ENCODE assay signal across 20 mouse cellular contexts in genomic region chr17:44827124-44827523, GRCm38 (mm10). TPM values are rescaled to one million over a fixed set of nuclear protein-coding genes. Genes with fewer than 3 reads are reported as not detected.
DNase-seq lines count a peak whose midpoint lies in the region; ATAC-seq and TF ChIP-seq lines count a peak whose summit lies in the region.
"Had no signal": no experiment of that assay in that cellular context is flagged by ENCODE, and none has a peak within 500 bp of the region (broad histone marks: within the 10 kb centered on the region; RNA-seq: fewer than 3 reads in every experiment).

No protein-coding gene starts in this region.

- no peaks in the 10 kb centered on the region for H3K27me3 ChIP-seq in kidney, postnatal 0 days (ENCODE audit: insufficient read depth, low read length)
- H3K27me3 ChIP-seq in kidney, embryonic 16.5 days (ENCODE audit: insufficient read depth, low read length) = no peaks in the 10 kb centered on the region
- H3K27me3 ChIP-seq in liver, embryonic 13.5 days = no peaks in the 10 kb centered on the region
- H3K27me3 ChIP-seq: forebrain, embryonic 15.5 days; heart, embryonic 13.5 days; hindbrain, embryonic 15.5 days had no signal

- WGBS in kidney, postnatal 0 days = 62% methylated on average over 3 of the region's 3 CpGs
- WGBS in kidney, embryonic 16.5 days = 61% methylated on average over 3 of the region's 3 CpGs
- WGBS in liver, embryonic 13.5 days (ENCODE audit: insufficient replicate concordance) = 53% methylated on average over 3 of the region's 3 CpGs

- H3K36me3 ChIP-seq in kidney, postnatal 0 days (ENCODE audit: insufficient read depth, low read length) = no peaks in the 10 kb centered on the region
- no peaks in the 10 kb centered on the region for H3K36me3 ChIP-seq in kidney, embryonic 16.5 days (ENCODE audit: insufficient read depth, low read length)
- H3K36me3 ChIP-seq in liver, embryonic 13.5 days = no peaks in the 10 kb centered on the region
- H3K36me3 ChIP-seq: embryonic facial prominence, embryonic 10.5 days; forebrain, embryonic 15.5 days; G1E; heart, embryonic 13.5 days; hindbrain, embryonic 15.5 days had no signal

- no peaks in the 10 kb centered on the region for H3K4me1 ChIP-seq in kidney, postnatal 0 days (replicated peaks; ENCODE audit: insufficient read depth, low read length)
- no peaks in the 10 kb centered on the region for H3K4me1 ChIP-seq in kidney, embryonic 16.5 days (ENCODE audit: insufficient read depth, low read length)
- peaks cover 35% of the 10 kb centered on the region for H3K4me1 ChIP-seq in liver, embryonic 13.5 days (replicated peaks)
- H3K4me1 ChIP-seq: embryonic facial prominence, embryonic 10.5 days; forebrain, embryonic 15.5 days; hindbrain, embryonic 15.5 days had no signal

- H3K9ac ChIP-seq in kidney, postnatal 0 days (ENCODE audit: low read depth, low read length) = no peak overlapping the region
- no peak overlapping the region for H3K9ac ChIP-seq in kidney, embryonic 16.5 days (replicated peaks; ENCODE audit: low read length)
- H3K9ac ChIP-seq in liver, embryonic 13.5 days = peak overlapping the region; percentile 57; the same call in 1 of the 2 replicates
- H3K9ac ChIP-seq: forebrain, embryonic 15.5 days; heart, embryonic 13.5 days; hindbrain, embryonic 15.5 days had no signal

- H3K4me3 ChIP-seq in kidney, postnatal 0 days (replicated peaks; ENCODE audit: low read depth, low read length) = no peak overlapping the region
- no peak overlapping the region for H3K4me3 ChIP-seq in kidney, embryonic 16.5 days (ENCODE audit: low read length)
- H3K4me3 ChIP-seq in liver, embryonic 13.5 days (replicated peaks) = no peak overlapping the region
- H3K4me3 ChIP-seq: embryonic facial prominence, embryonic 10.5 days; forebrain, embryonic 15.5 days; heart, embryonic 13.5 days; hindbrain, embryonic 15.5 days had no signal

- H3K4me2 ChIP-seq in kidney, postnatal 0 days (ENCODE audit: low read length) = no peak overlapping the region
- H3K4me2 ChIP-seq in kidney, embryonic 16.5 days (replicated peaks; ENCODE audit: low read depth, low read length) = no peak overlapping the region
- H3K4me2 ChIP-seq in liver, embryonic 13.5 days = no peak overlapping the region
- H3K4me2 ChIP-seq: forebrain, embryonic 15.5 days; heart, embryonic 13.5 days; hindbrain, embryonic 15.5 days had no signal

- no peak for ATAC-seq in kidney, postnatal 0 days (replicated peaks; ENCODE audit: low FRiP score, low read depth)
- ATAC-seq in kidney, embryonic 16.5 days (ENCODE audit: low FRiP score, low TSS enrichment) = no peak
- peak; percentile 47 for ATAC-seq in erythroblast, adult 5-6 weeks (replicated peaks; ENCODE audit: low FRiP score, poor library complexity, severe bottlenecking)
- peak; percentile 68 for ATAC-seq in liver, embryonic 13.5 days (ENCODE audit: low read depth)
- ATAC-seq: CD4-positive, CD25-positive, alpha-beta regulatory T cell, adult 4 months; forebrain, embryonic 15.5 days had no signal

- TF ChIP-seq CTCF in kidney, postnatal 0 days (IDR thresholded peaks at IDR 0.05; ENCODE audit: low read depth) = no peak

- H3K27ac ChIP-seq in kidney, postnatal 0 days = no peak overlapping the region
- H3K27ac ChIP-seq in kidney, embryonic 16.5 days (ENCODE audit: low read length) = no peak overlapping the region
- H3K27ac ChIP-seq in liver, embryonic 13.5 days = peak overlapping the region; percentile 82
- H3K27ac ChIP-seq: embryonic facial prominence, embryonic 10.5 days; forebrain, embryonic 15.5 days; heart, embryonic 13.5 days; hindbrain, embryonic 15.5 days had no signal

- no peaks in the 10 kb centered on the region for H3K9me3 ChIP-seq in kidney, postnatal 0 days (replicated peaks; ENCODE audit: low read length)
- H3K9me3 ChIP-seq in kidney, embryonic 16.5 days (ENCODE audit: low read length) = no peaks in the 10 kb centered on the region
- H3K9me3 ChIP-seq in liver, embryonic 13.5 days (replicated peaks) = no peaks in the 10 kb centered on the region
- H3K9me3 ChIP-seq: embryonic facial prominence, embryonic 10.5 days; forebrain, embryonic 15.5 days; G1E; heart, embryonic 13.5 days; hindbrain, embryonic 15.5 days had no signal

- DNase-seq in kidney, postnatal 0 days (ENCODE audit: low spot score) = peak; percentile 14
- DNase-seq in liver, embryonic 13.5 days = no peak
- DNase-seq in right cerebral cortex, postnatal 36 days (ENCODE audit: low spot score in 2 of 2) = no peak
- DNase-seq in layer of hippocampus, adult 9-11 months = no peak
- no peak for DNase-seq in cerebellum, adult 8-10 months
- DNase-seq: adrenal gland, postnatal 14 days; B cell, adult 2 months; cerebellum, adult 9-10 months; cerebellum, postnatal 36 days; gastrocnemius, postnatal 36 days; heart, adult 11 months; heart, postnatal 36 days had no signal

RNA-seq across cellular contexts. Expression of gene Runx2, which starts 12.5 kb away (rescaled TPM):
- polyA plus RNA-seq in kidney, postnatal 0 days (2015; fragmentation: Nextera tagmentation; extraction: Ambion mirVana) = 3.8 and 4.0 TPM in 2 replicates
- polyA plus RNA-seq in kidney, embryonic 16.5 days (2015; fragmentation: Nextera tagmentation; extraction: Ambion mirVana) = 1.4 and 1.5 TPM in 2 replicates
- total RNA-seq in erythroblast, adult 5-6 weeks (2015; ENCODE audit: low replicate concordance) = 3.3 and 15.0 TPM in 2 replicates
- 3.2 and 3.9 TPM in 2 replicates for total RNA-seq in erythroblast, adult 5-6 weeks (2017; ENCODE audit: low replicate concordance)
- 0.31 and 0.48 TPM in 2 replicates for polyA plus RNA-seq in liver, embryonic 13.5 days (2015; fragmentation: Nextera tagmentation; extraction: Ambion mirVana)

RNA-seq across cellular contexts. Expression of gene Supt3, which starts 50.2 kb away (rescaled TPM):
- polyA plus RNA-seq in kidney, postnatal 0 days (2015; fragmentation: Nextera tagmentation; extraction: Ambion mirVana) = 19.2 and 21.3 TPM in 2 replicates
- 20.7 and 23.6 TPM in 2 replicates for polyA plus RNA-seq in kidney, embryonic 16.5 days (2015; fragmentation: Nextera tagmentation; extraction: Ambion mirVana)
- 9.6 and 12.5 TPM in 2 replicates for total RNA-seq in erythroblast, adult 5-6 weeks (2015; ENCODE audit: low replicate concordance)
- total RNA-seq in erythroblast, adult 5-6 weeks (2017; ENCODE audit: low replicate concordance) = 8.8 and 9.5 TPM in 2 replicates
- 7.8 and 8.7 TPM in 2 replicates for polyA plus RNA-seq in liver, embryonic 13.5 days (2015; fragmentation: Nextera tagmentation; extraction: Ambion mirVana)

Comparison
In these comparisons a context has a peak if more than half of its experiments do, and no peak if none do; other contexts are left out.
1. ATAC-seq: peak in erythroblast, adult 5-6 weeks (single experiment) and liver, embryonic 13.5 days (single experiment); none in kidney, postnatal 0 days (single experiment) and kidney, embryonic 16.5 days (single experiment).